Mouse (Mus musculus) cerebellum, adult 2 months (tissue): ENCODE measurements around the gene Tmem72. TPM values are rescaled to one million over a fixed set of nuclear protein-coding genes. Genes with fewer than 3 reads are reported as not detected.

Experiments
- DNase-seq, 2 experiments: peaks; one replicate each; pipeline ENCODE4 v3.0.0; 2021
- H3K27ac ChIP-seq: fragments of 200-500 bp; 2 replicates; pipeline ENCODE4 v1.5.1; 2012; ENCODE audit warnings: low read length, control low read depth, inconsistent platforms; ENCODE audit not compliant: insufficient read depth
- H3K27me3 ChIP-seq: fragments of 200-500 bp; 2 replicates; pipeline ENCODE4 v1.6.1; 2012; ENCODE audit warnings: inconsistent platforms, mild to moderate bottlenecking, low read length, moderate library complexity; ENCODE audit not compliant: control insufficient read depth, insufficient read depth
- H3K4me1 ChIP-seq: fragments of 200-500 bp; 2 replicates; pipeline ENCODE4 v1.6.1; 2011; ENCODE audit warnings: low read length; ENCODE audit not compliant: control insufficient read depth, insufficient read depth
- H3K4me3 ChIP-seq: fragments of 200-500 bp; replicated peaks from 2 replicates; pipeline ENCODE3; 2011; ENCODE audit warnings: mild to moderate bottlenecking, low read depth, low read length, control low read depth; ENCODE audit not compliant: insufficient read depth
- CTCF ChIP-seq: fragments of 200-500 bp; IDR thresholded peaks from 2 replicates; pipeline ENCODE4 v1.5.1; 2011; ENCODE audit warnings: low read depth, mild to moderate bottlenecking, control low read depth, low read length, moderate library complexity, borderline replicate concordance; ENCODE audit not compliant: insufficient read depth
- POLR2A ChIP-seq: fragments of 200-500 bp; IDR thresholded peaks from 2 replicates; pipeline ENCODE4 v1.6.1; 2011; ENCODE audit warnings: low read length, control low read depth, borderline replicate concordance; ENCODE audit not compliant: insufficient read depth
- WGBS: fragments of 180-500 bp; shearing (Covaris S2); methylation state at CpG from one replicate; pipeline ENCODE4 v1.1.7; 2018; 5-methylcytosine and 5-hydroxymethylcytosine counted together
- polyA plus RNA-seq: library from polyadenylated mRNA; depleted of rRNA; stranded (reverse); fragments of >200 nt; gene quantifications from 2 replicates; pipeline ENCODE4 v1.2.3, GENCODE M21; 2012

Tmem72 gene
- polyA plus RNA-seq, 1 experiment = 0.77 TPM

DNA sequence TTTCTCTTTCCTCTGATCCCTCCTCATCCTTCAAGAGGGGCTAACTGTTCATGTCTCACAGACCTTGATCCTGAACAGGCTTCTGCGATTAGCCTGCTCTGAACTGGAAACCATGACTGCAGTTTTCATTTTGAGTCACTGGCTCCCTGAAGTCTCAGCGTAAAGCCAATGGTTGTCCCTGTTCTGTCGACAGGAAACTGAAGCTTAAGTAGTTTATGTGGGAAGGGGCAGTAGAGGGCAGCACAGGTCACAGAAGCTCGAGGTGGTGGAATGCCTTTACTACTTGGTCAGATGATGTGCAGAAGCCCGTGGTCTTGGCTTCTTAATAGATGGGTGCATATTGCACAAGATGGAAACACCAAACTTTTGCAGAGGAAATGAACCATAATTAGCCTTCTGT, 4.7 kb downstream of the Tmem72 start:
- TF ChIP-seq CTCF = no peak
- no peak for TF ChIP-seq POLR2A
- 38% methylated on average over 5 of the region's 5 CpGs for whole genome bisulfite sequencing
- Histone ChIP-seq H3K27me3 (no peaks in the 10 kb centered on the region; the same call in 1 of the 2 replicates), H3K4me1 (no peaks in the 10 kb centered on the region), H3K27ac (no peak overlapping the region), H3K4me3 (no peak overlapping the region)
- no peak for DNase-seq

DNA sequence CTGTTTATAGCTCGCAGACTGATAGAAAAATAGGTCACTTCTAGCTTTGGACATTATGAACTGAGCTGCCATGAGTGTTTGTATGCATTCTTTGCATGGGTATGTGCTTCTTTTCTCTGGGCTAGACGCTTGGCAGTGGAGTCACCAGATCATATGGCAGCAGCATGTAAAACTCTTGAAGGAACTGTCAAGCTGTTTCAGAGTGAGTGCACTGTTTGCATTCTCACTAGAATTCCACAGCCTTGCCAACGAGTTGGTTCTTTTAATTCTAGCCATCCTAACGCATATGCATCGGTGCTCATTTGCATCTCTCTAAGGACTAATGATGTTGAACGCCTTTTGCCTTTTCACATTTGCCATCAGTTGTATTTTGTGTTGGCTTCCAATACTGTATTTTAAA, 12.4 kb downstream of the Tmem72 start:
- Histone ChIP-seq H3K27me3 (no peaks in the 10 kb centered on the region), H3K4me1 (no peaks in the 10 kb centered on the region), H3K4me3 (no peak overlapping the region), H3K27ac (no peak overlapping the region)
- WGBS = 33% methylated on average over 6 of the region's 6 CpGs
- no peak for DNase-seq
- no peak for TF ChIP-seq POLR2A
- no peak for TF ChIP-seq CTCF

DNA sequence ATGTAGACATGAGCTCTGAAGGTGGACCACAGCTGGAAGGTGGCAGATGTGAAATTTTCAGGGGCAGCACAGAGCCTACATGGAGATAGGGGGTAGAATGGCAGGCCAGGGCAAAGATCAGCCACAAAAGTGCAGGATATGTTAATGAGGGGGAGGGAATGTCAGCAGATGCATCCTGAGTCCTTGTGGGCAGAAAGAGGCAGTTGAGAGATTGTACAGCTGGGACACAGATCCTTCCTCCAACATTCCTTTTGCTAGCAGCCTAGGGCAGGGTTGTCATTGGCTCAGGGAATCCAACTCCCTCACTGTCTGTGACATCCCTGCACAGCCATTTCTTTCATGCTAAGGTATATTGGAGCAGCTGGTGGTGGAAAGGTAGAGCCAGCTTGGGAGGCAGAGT, 15.9 kb downstream of the Tmem72 start:
- Histone ChIP-seq H3K4me1 (no peaks in the 10 kb centered on the region), H3K27me3 (no peaks in the 10 kb centered on the region), H3K27ac (no peak overlapping the region), H3K4me3 (no peak overlapping the region)
- no peak for DNase-seq
- TF ChIP-seq CTCF (no peak), POLR2A (no peak)

DNA sequence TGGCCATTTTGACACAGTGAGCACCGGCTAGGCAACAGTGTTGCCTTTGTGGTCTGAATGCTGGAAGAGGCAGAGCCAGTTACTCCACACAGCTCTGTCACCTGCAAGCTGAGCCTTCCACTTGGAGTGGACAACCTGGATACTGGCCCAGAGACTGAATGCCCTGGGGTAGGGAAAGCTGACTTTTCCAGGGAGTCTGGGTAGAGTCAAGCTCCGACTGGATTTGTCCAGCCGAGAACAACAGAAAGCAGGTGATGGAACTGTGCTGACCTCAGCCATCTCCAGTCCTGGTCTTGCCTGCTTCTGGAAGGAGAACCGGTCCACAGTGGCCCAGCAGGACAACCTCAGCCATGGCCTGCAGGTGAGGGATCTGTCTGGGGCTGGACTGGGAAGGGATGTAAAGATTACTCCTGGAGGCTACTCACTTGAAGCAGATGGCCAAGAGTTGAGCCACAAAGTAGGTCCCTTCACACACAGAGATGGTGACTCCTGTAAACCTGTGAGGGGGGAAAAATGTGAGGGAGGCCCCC, 18.8 kb downstream of the Tmem72 start:
- 82% methylated on average over 4 of the region's 4 CpGs for WGBS
- H3K4me3 ChIP-seq = no peak overlapping the region
- H3K4me1 ChIP-seq = no peaks in the 10 kb centered on the region
- no peak for DNase-seq
- no peak overlapping the region for H3K27ac ChIP-seq
- TF ChIP-seq POLR2A = no peak
- TF ChIP-seq CTCF = no peak
- H3K27me3 ChIP-seq = no peaks in the 10 kb centered on the region

DNA sequence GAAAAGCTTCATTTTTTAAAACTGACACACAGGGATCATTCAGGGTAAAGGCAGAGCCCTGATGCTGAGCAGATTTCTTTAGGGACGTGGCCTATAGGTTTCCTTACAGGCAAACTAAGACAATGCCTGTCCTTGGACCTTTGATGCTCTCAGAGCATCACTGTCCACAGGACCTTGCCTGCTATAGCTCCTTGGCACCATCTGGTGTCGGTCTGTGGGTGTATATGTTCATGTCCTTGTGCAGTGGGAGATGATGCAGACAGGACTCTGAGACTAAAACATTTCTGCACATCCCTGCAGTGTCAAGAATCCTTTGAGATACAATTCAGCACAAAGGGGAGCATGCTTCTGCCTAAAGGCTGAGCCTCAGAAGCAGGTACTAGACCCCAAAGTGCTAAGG, 19.3 kb downstream of the Tmem72 start:
- H3K27me3 ChIP-seq = no peaks in the 10 kb centered on the region
- TF ChIP-seq CTCF (peak; percentile 35; the same call in 1 of the 2 replicates), POLR2A (no peak)
- H3K4me1 ChIP-seq = no peaks in the 10 kb centered on the region
- DNase-seq = no peak
- 47% methylated on average over 2 of the region's 2 CpGs for WGBS
- H3K4me3 ChIP-seq = no peak overlapping the region
- H3K27ac ChIP-seq = no peak overlapping the region

DNA sequence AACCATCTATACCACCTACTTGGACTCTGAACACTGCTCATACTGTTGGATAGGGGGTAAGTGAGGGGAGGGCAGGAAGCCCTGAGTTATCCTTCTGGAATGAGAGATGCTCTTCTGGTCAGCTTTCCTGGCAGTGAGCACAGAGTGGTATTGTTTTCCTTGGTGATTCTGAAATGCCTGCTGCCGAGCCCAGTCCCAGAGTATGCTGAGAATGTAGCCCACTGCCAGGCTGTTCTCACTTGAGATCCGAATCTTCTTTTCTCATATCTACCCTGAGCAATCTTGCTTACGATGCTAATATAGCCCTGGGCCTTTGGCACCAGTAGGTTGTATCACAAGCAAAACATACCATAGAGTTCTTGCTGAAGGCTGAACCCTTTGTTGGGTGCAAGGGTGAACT, 22.4 kb downstream of the Tmem72 start:
- Histone ChIP-seq H3K4me1 (no peaks in the 10 kb centered on the region), H3K27me3 (no peaks in the 10 kb centered on the region), H3K4me3 (no peak overlapping the region), H3K27ac (no peak overlapping the region)
- 60% methylated on average over 3 of the region's 3 CpGs for WGBS
- no peak for DNase-seq
- TF ChIP-seq POLR2A (no peak), CTCF (no peak)

DNA sequence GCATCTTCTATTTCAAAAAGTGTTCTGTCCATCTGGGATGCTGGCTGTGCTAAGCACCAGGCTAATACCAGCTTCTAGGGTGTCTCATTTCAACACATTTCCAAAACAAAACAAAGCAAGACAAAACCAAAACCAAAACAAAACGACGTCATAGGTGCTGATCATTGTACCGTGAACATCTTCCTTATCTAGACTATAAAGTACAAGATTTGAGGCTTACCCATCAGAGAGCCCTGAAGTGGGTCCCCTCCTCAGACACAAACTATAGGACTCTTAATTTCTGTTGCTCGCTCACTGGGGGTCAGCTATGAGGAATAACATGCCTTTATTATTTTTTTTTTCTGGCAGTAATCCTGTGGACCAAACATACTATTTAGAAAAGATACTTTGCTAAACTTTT, 23.1 kb downstream of the Tmem72 start:
- 86% methylated on average over 4 of the region's 4 CpGs for WGBS
- Histone ChIP-seq H3K4me1 (no peaks in the 10 kb centered on the region), H3K27ac (no peak overlapping the region), H3K27me3 (no peaks in the 10 kb centered on the region), H3K4me3 (no peak overlapping the region)
- no peak for TF ChIP-seq POLR2A
- no peak for TF ChIP-seq CTCF
- DNase-seq = no peak

DNA sequence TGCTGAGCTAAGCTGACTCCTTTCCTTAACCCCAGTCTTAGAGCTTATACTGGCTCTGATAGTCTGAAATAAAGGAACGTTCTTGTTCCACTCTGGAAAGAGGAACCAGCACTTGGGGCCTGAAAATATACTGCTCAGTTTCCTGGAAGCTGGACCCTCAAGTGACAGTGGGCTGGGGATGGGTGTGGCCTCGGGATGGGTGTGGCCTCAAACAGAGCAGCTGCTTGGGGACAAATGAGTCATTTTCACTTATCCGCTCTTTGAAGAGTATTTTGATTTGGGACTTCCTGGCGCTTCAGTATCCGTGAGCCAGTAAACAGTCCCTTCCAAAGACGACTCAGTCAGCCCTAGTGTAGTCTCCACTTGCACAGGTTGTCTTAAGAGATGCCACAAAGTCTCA, 34.4 kb downstream of the Tmem72 start:
- Histone ChIP-seq H3K4me3 (no peak overlapping the region), H3K27ac (no peak overlapping the region), H3K4me1 (no peaks in the 10 kb centered on the region), H3K27me3 (no peaks in the 10 kb centered on the region)
- TF ChIP-seq CTCF (no peak), POLR2A (no peak)
- 62% methylated on average over 6 of the region's 6 CpGs for WGBS
- no peak for DNase-seq
